Mouse (Mus musculus): ENCODE data around the gene Myo1c. TPM values are rescaled to one million over a fixed set of nuclear protein-coding genes. Genes with fewer than 3 reads are reported as not detected.
"Not testable (repeated sequence)": the region's sequence is repeated elsewhere in the genome, so short reads cannot be mapped to it uniquely, and the experiment has no call there.

Myo1c gene
- polyA plus RNA-seq, 1 experiment from 2014 or later = 55.5 TPM

DNA sequence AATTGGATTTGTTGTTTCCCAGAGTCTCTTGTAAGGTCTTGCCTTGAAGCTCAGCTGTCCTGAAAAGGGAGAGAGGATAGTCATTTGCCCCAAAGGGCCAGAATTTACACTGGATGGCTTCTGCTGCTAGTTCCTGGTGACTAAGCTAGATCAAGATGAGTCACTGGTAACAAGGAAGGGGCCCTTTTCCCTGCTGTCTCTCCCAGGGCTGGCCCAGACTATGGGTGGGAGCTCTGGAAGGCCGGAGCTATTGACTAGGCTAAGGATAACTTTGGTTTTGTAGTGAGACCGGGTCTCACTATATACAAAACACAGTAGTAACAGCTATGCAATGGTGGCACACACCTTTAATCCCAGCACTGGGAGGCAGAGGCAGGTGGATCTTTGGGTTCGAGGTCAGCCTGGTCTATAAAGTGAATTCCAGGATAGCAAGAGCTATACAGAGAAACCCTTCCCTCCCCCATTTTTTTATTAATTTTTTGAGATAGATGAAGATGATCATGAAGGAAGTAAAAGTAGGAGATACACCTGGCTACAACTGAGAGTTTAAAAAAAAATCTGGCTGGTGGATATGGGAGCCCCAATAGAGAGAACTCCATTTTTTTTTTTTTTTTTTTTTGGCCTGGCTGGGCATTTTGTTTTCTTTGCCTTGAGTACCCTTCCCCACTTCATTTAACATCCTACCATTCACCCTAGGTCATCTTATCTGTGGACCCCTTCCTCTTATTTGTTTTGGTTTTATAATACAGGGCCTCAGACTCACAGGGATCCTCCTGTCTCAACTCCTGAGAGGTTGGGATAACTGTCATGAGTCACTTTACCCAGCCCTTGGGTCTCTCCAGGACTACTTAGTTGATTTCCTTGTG is 27.8 kb downstream of the Myo1c start:
- no peaks in the 10 kb centered on the region for H3K9me3 ChIP-seq
- peaks cover 8% of the 10 kb centered on the region; the same call in 1 of the 2 replicates for H3K4me1 ChIP-seq
- no peaks in the 10 kb centered on the region for H3K27me3 ChIP-seq (replicated peaks)
- H3K4me3 ChIP-seq (replicated peaks) = peak overlapping the region; percentile 99
- H3K4me2 ChIP-seq = peak overlapping the region; percentile 70
- peaks cover 11% of the 10 kb centered on the region for H3K36me3 ChIP-seq
- 83% methylated on average over 3 of the region's 3 CpGs for WGBS
- peak overlapping the region; percentile 76 for H3K27ac ChIP-seq
- ATAC-seq (ENCODE audit: insufficient read depth, low FRiP score, low read depth) = no peak
- H3K9ac ChIP-seq = 0 out of 2 replicates have a peak overlapping the region, but pooled peaks have one; percentile 2

DNA sequence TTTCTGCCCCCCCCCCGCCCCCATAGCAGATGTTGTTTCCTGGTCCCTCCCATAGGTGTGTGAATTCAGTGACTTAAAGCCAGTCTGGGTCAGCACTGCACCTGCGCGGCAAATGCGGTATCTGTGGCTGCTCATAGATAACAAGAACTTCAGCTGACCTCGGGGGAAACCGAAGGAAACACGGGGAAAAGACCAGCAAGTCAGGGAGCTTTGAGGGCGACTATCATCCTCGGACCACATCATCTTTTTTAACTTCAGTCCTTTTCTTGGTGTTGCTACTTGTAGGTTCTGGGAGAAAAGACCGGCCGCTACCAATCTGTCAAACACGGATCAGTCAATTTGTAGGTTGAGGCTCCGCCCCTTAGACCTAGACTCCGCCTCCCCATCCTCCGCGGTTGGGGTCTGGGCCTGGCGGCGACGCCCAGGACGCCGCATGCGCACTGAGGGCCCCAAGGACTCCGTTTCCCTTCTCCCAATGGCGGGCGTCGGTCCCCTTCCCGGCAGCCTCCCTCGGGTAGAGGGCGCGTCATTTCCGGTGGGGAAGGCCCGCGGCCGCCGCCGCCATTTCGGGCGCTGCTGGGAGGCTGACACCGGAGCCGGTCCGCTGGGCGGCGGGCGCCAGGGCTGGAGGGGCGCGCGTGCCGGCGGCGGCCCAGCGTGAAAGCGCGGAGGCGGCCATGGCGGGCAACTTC is 28.6 kb downstream of the Myo1c start, which contains the start of gene Crk:
Crk (plus strand) TSS at position 513 of the 692 bp plus-strand sequence.
- under 1% methylated on average over 55 of the region's 55 CpGs for WGBS

DNA sequence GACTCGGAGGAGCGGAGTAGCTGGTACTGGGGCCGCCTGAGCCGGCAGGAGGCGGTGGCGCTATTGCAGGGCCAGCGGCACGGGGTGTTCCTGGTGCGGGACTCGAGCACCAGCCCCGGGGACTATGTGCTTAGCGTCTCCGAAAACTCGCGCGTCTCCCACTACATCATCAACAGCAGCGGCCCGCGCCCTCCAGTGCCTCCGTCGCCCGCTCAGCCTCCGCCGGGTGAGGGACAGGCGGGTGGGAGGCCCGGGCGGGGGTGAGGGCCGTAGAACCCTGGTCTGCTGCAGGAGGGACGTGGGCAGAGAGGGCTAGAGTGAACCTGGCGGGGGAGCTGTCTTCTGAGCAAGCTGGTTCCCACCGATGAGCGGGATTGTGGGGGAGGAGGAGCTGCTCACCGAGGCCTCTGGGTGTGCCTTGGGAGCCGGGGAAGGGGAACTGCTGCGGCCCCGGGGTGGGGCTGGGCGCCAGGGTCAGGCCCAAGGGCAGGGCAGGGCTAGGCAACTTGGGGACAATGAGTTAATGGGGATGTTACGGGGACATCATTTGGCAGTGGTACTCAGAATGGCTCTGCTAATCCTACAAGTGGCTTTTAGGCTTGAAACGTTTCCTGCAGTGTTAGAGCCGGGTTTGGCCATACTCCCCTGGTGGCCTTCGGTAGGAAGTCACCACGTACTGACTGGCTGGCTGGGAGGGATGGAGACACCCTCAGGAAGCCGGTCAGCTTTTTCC is 29.3 kb downstream of the Myo1c start:
- no peaks in the 10 kb centered on the region for H3K9me3 ChIP-seq
- H3K27ac ChIP-seq = peak overlapping the region; percentile 97
- H3K27me3 ChIP-seq (replicated peaks) = no peaks in the 10 kb centered on the region
- peak; percentile 65 for ATAC-seq (ENCODE audit: insufficient read depth, low FRiP score, low read depth)
- peak overlapping the region; percentile 99 for H3K4me3 ChIP-seq (replicated peaks)
- peak overlapping the region; percentile 97 for H3K9ac ChIP-seq
- under 1% methylated on average over 42 of the region's 43 CpGs for WGBS
- peaks cover 4% of the 10 kb centered on the region for H3K36me3 ChIP-seq
- H3K4me2 ChIP-seq = peak overlapping the region; percentile 74
- peaks cover 8% of the 10 kb centered on the region; the same call in 1 of the 2 replicates for H3K4me1 ChIP-seq

More for the DNA sequence above, 28.6 kb downstream of the Myo1c start, which contains the start of gene Crk:
- H3K4me3 ChIP-seq (replicated peaks) = peak within 1 kb of the TSS; percentile 99
- peaks cover 5% of the 10 kb centered on the region for H3K36me3 ChIP-seq
- H3K4me2 ChIP-seq = peak within 1 kb of the TSS; percentile 74
- ATAC-seq (ENCODE audit: insufficient read depth, low FRiP score, low read depth) = peak; percentile 96
- no peaks in the 10 kb centered on the region for H3K27me3 ChIP-seq (replicated peaks)
- H3K9ac ChIP-seq = peak within 1 kb of the TSS; percentile 97
- H3K9me3 ChIP-seq = no peaks in the 10 kb centered on the region
- H3K27ac ChIP-seq = peak within 1 kb of the TSS; percentile 97
- peaks cover 8% of the 10 kb centered on the region; the same call in 1 of the 2 replicates for H3K4me1 ChIP-seq

DNA sequence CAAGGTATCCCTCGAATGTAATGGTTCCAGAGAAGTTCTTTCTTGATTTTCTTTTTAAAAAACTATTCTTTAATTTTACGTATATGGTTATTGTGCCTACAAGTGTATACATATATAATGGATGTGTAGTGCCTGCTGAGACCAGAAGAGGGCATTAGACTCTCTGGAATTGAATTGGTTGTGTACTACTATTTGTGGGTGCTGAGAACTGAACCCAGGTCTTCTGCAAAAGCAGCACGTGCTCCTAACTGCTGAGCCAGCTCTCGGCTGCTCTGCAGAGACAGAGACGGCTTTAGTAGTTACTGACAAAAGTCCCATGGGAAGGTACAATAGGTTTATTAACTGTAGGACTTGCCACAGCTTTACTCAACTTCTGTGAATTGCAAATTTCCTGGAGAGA is 34.2 kb downstream of the Myo1c start:
- no peaks in the 10 kb centered on the region for H3K9me3 ChIP-seq
- H3K27me3 ChIP-seq (replicated peaks) = no peaks in the 10 kb centered on the region
- H3K36me3 ChIP-seq = peaks cover 7% of the 10 kb centered on the region
- 92% methylated on average over 5 of the region's 5 CpGs for WGBS
- no peak overlapping the region for H3K4me3 ChIP-seq (replicated peaks)
- H3K4me1 ChIP-seq = peaks cover 8% of the 10 kb centered on the region; the same call in 1 of the 2 replicates
- no peak overlapping the region for H3K9ac ChIP-seq
- H3K27ac ChIP-seq = no peak overlapping the region
- no peak for ATAC-seq (ENCODE audit: insufficient read depth, low FRiP score, low read depth)
- H3K4me2 ChIP-seq = no peak overlapping the region

DNA sequence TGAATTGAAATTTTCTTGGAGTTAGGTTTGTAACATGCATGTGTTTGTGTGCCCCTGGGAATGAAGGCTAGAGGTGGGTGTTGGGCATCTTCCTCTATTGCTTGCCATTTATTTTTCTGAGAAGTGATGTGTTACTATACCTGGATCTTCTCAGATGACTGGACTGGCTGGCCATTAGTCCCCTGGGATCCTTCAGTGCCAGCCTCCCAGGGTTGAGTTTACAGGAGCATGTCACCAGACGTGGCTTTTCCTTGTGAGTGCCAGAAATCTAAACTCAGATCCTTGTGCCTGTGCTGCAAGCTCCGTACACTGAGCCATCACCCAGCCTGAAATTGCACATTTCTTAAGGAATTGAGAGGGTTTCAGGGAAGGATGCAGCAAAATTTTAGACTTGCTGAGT is 34.7 kb downstream of the Myo1c start:
- Histone ChIP-seq H3K27ac (no peak overlapping the region), H3K4me2 (no peak overlapping the region), H3K9ac (no peak overlapping the region), H3K36me3 (peaks cover 10% of the 10 kb centered on the region), H3K27me3 (replicated peaks) (no peaks in the 10 kb centered on the region), H3K9me3 (no peaks in the 10 kb centered on the region), H3K4me1 (peaks cover 8% of the 10 kb centered on the region; the same call in 1 of the 2 replicates), H3K4me3 (replicated peaks) (no peak overlapping the region)
- no peak for ATAC-seq (ENCODE audit: insufficient read depth, low FRiP score, low read depth)
- WGBS = 71% methylated on average over 2 of the region's 2 CpGs

DNA sequence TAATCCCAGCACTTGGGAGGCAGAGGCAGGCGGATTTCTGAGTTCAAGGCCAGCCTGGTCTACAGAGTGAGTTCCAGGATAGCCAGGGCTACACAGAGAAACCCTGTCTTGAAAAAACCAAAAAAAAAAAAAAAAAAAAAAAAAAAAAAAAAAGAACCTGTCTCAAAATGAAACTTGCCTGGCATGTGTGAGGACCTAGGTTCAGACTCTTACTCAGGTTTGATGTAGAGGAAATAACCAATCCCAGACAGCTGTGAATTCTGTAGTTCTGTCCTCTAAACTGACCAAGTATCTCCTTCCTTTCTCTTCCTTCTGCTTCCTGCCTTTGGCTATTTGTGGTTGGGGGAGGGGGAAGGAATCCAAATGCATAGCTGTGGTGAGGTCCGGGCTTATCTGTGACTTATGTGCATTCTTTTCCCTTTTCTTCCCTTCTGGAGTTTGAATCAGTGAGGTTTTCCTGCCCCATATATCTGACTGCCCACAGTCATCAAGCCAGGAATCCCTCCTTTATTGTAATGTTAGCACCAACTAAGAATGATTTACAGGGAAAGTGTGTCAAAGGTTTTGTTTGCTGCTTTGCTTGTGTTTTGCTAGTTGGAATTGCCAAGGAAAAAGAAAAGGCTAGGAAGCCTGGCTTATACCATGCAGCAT is 37.2 kb downstream of the Myo1c start:
- no peak overlapping the region for H3K9ac ChIP-seq
- WGBS = 50% methylated on average over 2 of the region's 2 CpGs
- no peak overlapping the region for H3K4me2 ChIP-seq
- H3K4me1 ChIP-seq = no peaks in the 10 kb centered on the region
- no peak overlapping the region for H3K4me3 ChIP-seq (replicated peaks)
- peaks cover 17% of the 10 kb centered on the region for H3K36me3 ChIP-seq
- 0 out of 2 replicates have a peak overlapping the region, but pooled peaks have one; percentile 18 for H3K27ac ChIP-seq
- no peaks in the 10 kb centered on the region for H3K27me3 ChIP-seq (replicated peaks)
- no peak for ATAC-seq (ENCODE audit: insufficient read depth, low FRiP score, low read depth)
- no peaks in the 10 kb centered on the region for H3K9me3 ChIP-seq

DNA sequence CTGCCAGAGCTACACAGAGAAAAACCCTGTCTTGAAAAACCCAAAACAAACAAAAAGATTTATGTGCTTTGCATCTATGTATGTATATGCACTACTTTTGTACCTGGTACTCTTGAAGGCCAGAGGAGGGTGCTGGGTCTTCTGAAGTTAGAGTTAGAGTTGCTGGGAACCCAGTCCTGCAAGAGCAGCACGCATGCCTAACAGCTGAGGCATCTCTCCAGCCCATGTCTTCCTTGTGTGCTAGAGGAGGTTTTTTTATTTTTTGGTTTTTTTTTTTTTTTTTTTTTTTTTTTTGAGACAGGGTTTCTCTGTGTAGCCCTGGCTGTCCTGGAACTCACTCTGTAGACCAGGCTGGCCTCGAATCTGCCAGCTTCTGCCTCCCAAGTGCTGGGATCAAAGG is 37.8 kb downstream of the Myo1c start:
- Histone ChIP-seq H3K9me3 (no peaks in the 10 kb centered on the region), H3K36me3 (peaks cover 16% of the 10 kb centered on the region), H3K27ac (no peak overlapping the region), H3K4me3 (replicated peaks) (no peak overlapping the region), H3K27me3 (replicated peaks) (no peaks in the 10 kb centered on the region), H3K4me1 (no peaks in the 10 kb centered on the region), H3K9ac (no peak overlapping the region), H3K4me2 (no peak overlapping the region)
- 72% methylated on average over 2 of the region's 2 CpGs for WGBS
- no peak for ATAC-seq (ENCODE audit: insufficient read depth, low FRiP score, low read depth)

DNA sequence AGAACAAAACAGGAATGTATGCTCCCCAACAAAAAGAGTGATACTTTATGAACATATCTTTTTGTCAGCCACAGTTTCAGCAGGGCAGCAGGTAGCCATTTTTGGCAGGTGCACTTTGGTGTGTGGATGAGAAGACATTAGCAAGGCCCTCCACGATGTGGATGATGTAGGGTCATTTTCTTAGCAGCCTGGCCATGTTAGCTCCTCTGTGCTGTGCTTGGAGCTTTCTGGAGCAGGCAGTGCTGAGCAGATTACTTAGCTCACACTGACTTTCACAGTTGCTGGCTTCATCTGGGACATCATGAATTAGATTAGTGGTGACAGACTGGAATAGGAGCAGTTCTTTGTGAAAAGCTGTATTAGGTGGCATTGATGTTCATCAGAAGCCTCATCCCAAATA is 39.7 kb downstream of the Myo1c start:
- ATAC-seq (ENCODE audit: insufficient read depth, low FRiP score, low read depth) = no peak
- 76% methylated on average over 1 of the region's 1 CpGs for WGBS
- H3K4me3 ChIP-seq (replicated peaks) = no peak overlapping the region
- H3K9me3 ChIP-seq = no peaks in the 10 kb centered on the region
- no peak overlapping the region for H3K4me2 ChIP-seq
- no peaks in the 10 kb centered on the region for H3K27me3 ChIP-seq (replicated peaks)
- H3K9ac ChIP-seq = no peak overlapping the region
- no peaks in the 10 kb centered on the region for H3K4me1 ChIP-seq
- H3K36me3 ChIP-seq = peaks cover 21% of the 10 kb centered on the region
- H3K27ac ChIP-seq = no peak overlapping the region

DNA sequence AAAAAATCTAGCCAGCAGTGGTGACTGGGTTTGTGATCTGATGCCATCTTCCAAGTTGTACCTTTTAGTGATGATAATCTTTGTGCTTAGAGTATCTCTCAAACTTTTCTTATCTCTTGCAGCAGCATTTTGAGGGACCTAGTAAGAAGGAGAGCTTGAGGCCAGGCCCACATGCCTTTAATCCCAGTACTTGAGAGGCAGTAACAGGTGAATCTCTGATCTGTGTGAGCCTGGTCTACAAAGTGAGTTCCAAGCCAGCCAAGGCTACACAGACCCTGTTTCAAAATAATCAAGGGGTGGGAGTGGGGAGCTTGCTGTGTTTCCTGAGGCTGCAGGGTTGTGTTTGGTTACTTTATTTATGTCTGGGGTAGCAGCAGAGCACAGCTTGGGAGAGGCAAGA is 40.7 kb downstream of the Myo1c start:
- no peak overlapping the region for H3K4me2 ChIP-seq
- no peak overlapping the region for H3K27ac ChIP-seq
- no peak overlapping the region for H3K4me3 ChIP-seq (replicated peaks)
- ATAC-seq (ENCODE audit: insufficient read depth, low FRiP score, low read depth) = no peak
- no peaks in the 10 kb centered on the region for H3K4me1 ChIP-seq
- no peaks in the 10 kb centered on the region for H3K9me3 ChIP-seq
- H3K9ac ChIP-seq = no peak overlapping the region
- no peaks in the 10 kb centered on the region for H3K27me3 ChIP-seq (replicated peaks)
- H3K36me3 ChIP-seq = peaks cover 21% of the 10 kb centered on the region

DNA sequence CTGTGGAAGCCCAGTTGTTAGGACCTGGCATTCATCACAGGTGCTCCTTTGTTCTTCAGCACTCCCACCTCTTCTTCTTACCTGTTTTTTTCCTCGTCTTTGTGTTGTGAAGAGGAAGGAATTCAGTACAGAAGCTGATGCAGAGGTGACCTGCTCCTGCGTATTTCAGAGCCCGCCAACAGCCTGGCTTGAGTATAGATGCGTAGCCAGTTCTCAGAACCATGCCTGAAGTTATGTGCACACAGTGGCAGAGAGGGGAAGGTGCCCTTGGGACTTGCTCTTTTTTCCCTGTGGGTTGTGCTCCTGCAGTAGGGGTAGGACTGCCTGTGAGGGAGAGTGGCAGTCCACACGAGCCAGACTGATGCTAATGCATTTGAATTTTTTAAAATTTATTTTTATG is 43.3 kb downstream of the Myo1c start:
- Histone ChIP-seq H3K9ac (no peak overlapping the region), H3K4me3 (replicated peaks) (no peak overlapping the region), H3K36me3 (peaks cover 36% of the 10 kb centered on the region), H3K4me2 (no peak overlapping the region), H3K4me1 (no peaks in the 10 kb centered on the region), H3K27ac (no peak overlapping the region), H3K27me3 (replicated peaks) (no peaks in the 10 kb centered on the region), H3K9me3 (no peaks in the 10 kb centered on the region)
- no peak for ATAC-seq (ENCODE audit: insufficient read depth, low FRiP score, low read depth)
- 93% methylated on average over 5 of the region's 5 CpGs for WGBS

DNA sequence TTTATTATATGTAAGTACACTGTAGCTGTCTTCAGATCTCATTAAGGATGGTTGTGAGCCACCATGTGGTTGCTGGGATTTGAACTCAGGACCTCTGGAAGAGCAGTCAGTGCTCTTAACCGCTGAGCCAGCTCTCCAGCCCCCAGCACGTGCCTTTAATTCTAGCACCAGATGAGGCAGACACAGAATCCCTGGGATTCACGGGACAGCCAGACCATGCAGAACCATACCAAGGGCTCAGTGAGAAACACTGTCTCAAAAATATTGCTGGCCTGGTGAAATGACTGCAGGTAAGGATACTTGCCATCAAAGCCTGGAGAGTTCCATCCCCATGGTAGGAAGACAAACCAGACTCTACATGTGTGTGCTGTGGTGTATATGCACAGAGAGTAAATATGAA is 47.2 kb downstream of the Myo1c start:
- not testable (repeated sequence) for H3K27ac ChIP-seq; H3K4me2 ChIP-seq; H3K9ac ChIP-seq; H3K9me3 ChIP-seq; H3K4me3 ChIP-seq (replicated peaks); H3K4me1 ChIP-seq; ATAC-seq (ENCODE audit: insufficient read depth, low FRiP score, low read depth); H3K27me3 ChIP-seq (replicated peaks)
- WGBS = 96% methylated on average over 3 of the region's 3 CpGs
- H3K36me3 ChIP-seq = peaks cover 42% of the 10 kb centered on the region

Data from stomach, embryonic 15.5 days (tissue).